Mouse (Mus musculus) limb, embryonic 14.5 days (tissue): ENCODE measurements at regions not wholly inside any gene's neighbourhood (a gene's known extent, or its start where the extent isn't known, plus 50 kb on each side); places are given as distances from the start of the nearest gene placed in this dataset.

Experiments
- ATAC-seq: fragments of 200-750 bp; cut with Nextera tagmentation; 2 replicates; pipeline ENCODE4 v1.8.0; 2017; ENCODE audit warnings: low read depth, moderate number of reproducible peaks, moderate TSS enrichment; ENCODE audit not compliant: low FRiP score
- DNase-seq: peaks from one replicate; pipeline ENCODE4 v3.0.0-alpha.2; 2015; ENCODE audit warnings: low spot score
- H3K27ac ChIP-seq: fragments of 300-500 bp; sonication (generic); replicated peaks from 2 replicates; pipeline ENCODE4 v1.5.1; 2014; ENCODE audit warnings: low read depth, mild to moderate bottlenecking, low read length, moderate library complexity, mixed read lengths
- H3K27me3 ChIP-seq: fragments of 300-500 bp; sonication (generic); 2 replicates; pipeline ENCODE4 v1.6.1; 2014; ENCODE audit warnings: low read length, mixed read lengths; ENCODE audit not compliant: control insufficient read depth, insufficient read depth
- H3K36me3 ChIP-seq: fragments of 300-500 bp; sonication (generic); 2 replicates; pipeline ENCODE4 v1.6.1; 2014; ENCODE audit warnings: mild to moderate bottlenecking, low read length, moderate library complexity, mixed read lengths; ENCODE audit not compliant: control insufficient read depth, insufficient read depth
- H3K4me1 ChIP-seq: fragments of 300-500 bp; sonication (generic); 2 replicates; pipeline ENCODE4 v1.6.1; 2014; ENCODE audit warnings: antibody characterized with exemption, low read length, mixed read lengths; ENCODE audit not compliant: control insufficient read depth, insufficient read depth
- H3K4me2 ChIP-seq: fragments of 300-500 bp; sonication (generic); replicated peaks from 2 replicates; pipeline ENCODE4 v1.6.1; 2014; ENCODE audit warnings: low read depth, mild to moderate bottlenecking, low read length, moderate library complexity; ENCODE audit not compliant: severe bottlenecking
- H3K4me3 ChIP-seq: fragments of 300-500 bp; sonication (generic); replicated peaks from 2 replicates; pipeline ENCODE4 v1.5.1; 2014; ENCODE audit warnings: low read length
- H3K9ac ChIP-seq: fragments of 300-500 bp; sonication (generic); 2 replicates; pipeline ENCODE4 v1.6.1; 2014; ENCODE audit warnings: mild to moderate bottlenecking, low read depth, low read length, moderate library complexity; ENCODE audit not compliant: severe bottlenecking
- H3K9me3 ChIP-seq: fragments of 300-500 bp; sonication (generic); 2 replicates; pipeline ENCODE4 v1.6.1; 2016; ENCODE audit warnings: low read length; ENCODE audit not compliant: control insufficient read depth
- POLR2A ChIP-seq: fragments of 200-500 bp; IDR thresholded peaks from 2 replicates; pipeline ENCODE4 v1.8.0; 2012; ENCODE audit warnings: inconsistent platforms, mild to moderate bottlenecking, moderate library complexity, borderline replicate concordance; ENCODE audit not compliant: insufficient read depth, insufficient read length; ENCODE audit errors: extremely low read depth
- whole genome bisulfite sequencing: fragments of 180-500 bp; shearing (Covaris S2); extraction: QIAGEN DNeasy Blood & Tissue Kit; methylation state at CpG from one replicate; pipeline ENCODE4 v1.1.7; 2014; 5-methylcytosine and 5-hydroxymethylcytosine counted together

GRCm38 (mm10) chr3:60267416-60268174 is 185.9 kb downstream of the Sucnr1 start:
- Histone ChIP-seq H3K4me1 (no peaks in the 10 kb centered on the region), H3K4me3 (no peak overlapping the region), H3K27me3 (no peaks in the 10 kb centered on the region), H3K9ac (no peak overlapping the region), H3K4me2 (no peak overlapping the region), H3K9me3 (no peaks in the 10 kb centered on the region), H3K36me3 (no peaks in the 10 kb centered on the region), H3K27ac (no peak overlapping the region)
- no peak for DNase-seq
- ATAC-seq, result no peak
- no peak for TF ChIP-seq POLR2A

GRCm38 (mm10) chr3:60270463-60270862 is 188.8 kb downstream of the Sucnr1 start:
- H3K4me1 ChIP-seq, result no peaks in the 10 kb centered on the region
- H3K36me3 ChIP-seq, result no peaks in the 10 kb centered on the region
- no peaks in the 10 kb centered on the region for H3K27me3 ChIP-seq
- TF ChIP-seq POLR2A, result no peak
- no peak overlapping the region for H3K4me2 ChIP-seq
- no peak for ATAC-seq
- no peaks in the 10 kb centered on the region for H3K9me3 ChIP-seq
- no peak overlapping the region for H3K9ac ChIP-seq
- no peak overlapping the region for H3K4me3 ChIP-seq
- WGBS, result 43% methylated on average over 1 of the region's 1 CpGs
- DNase-seq, result no peak
- no peak overlapping the region for H3K27ac ChIP-seq

GRCm38 (mm10) chr3:60273744-60274143 is 192.1 kb downstream of the Sucnr1 start:
- WGBS, result 38% methylated on average over 1 of the region's 1 CpGs
- Histone ChIP-seq H3K36me3 (no peaks in the 10 kb centered on the region), H3K27ac (no peak overlapping the region), H3K9me3 (no peaks in the 10 kb centered on the region), H3K4me1 (no peaks in the 10 kb centered on the region), H3K9ac (no peak overlapping the region), H3K4me3 (no peak overlapping the region), H3K27me3 (no peaks in the 10 kb centered on the region), H3K4me2 (no peak overlapping the region)
- DNase-seq (no peak), ATAC-seq (no peak)
- TF ChIP-seq POLR2A, result no peak

DNA sequence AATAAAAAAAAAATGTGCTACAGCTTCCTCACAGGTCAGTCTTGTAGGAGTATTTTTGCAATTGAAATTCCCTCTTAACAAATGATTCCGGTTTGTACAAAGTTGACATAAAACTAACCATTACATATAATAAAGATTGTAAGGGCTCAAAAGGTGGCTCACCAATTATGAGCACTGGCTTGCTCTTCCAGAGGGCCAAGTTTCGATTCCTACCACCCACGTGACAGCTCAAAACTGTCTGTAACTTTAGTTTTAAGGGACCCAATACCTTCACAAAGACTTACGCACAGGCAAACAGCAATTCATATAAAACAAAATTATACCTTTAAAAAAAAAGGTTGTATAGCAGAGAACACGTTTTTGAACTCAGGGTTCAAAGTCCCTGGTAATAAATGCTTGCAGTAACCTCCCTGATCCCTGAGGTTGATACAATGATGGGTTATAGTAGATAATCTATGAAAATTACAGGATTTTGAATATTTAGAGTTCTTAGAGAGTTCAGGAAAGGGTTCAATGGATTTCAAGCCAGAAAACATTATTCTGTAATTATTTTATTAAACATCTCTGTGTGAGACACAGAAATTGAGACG is 193.7 kb downstream of the Sucnr1 start:
- Histone ChIP-seq H3K9ac (no peak overlapping the region), H3K4me2 (no peak overlapping the region), H3K27me3 (no peaks in the 10 kb centered on the region), H3K4me1 (no peaks in the 10 kb centered on the region), H3K4me3 (no peak overlapping the region), H3K27ac (no peak overlapping the region), H3K9me3 (no peaks in the 10 kb centered on the region), H3K36me3 (no peaks in the 10 kb centered on the region)
- 75% methylated on average over 6 of the region's 6 CpGs for WGBS
- ATAC-seq (no peak), DNase-seq (no peak)
- TF ChIP-seq POLR2A, result no peak

DNA sequence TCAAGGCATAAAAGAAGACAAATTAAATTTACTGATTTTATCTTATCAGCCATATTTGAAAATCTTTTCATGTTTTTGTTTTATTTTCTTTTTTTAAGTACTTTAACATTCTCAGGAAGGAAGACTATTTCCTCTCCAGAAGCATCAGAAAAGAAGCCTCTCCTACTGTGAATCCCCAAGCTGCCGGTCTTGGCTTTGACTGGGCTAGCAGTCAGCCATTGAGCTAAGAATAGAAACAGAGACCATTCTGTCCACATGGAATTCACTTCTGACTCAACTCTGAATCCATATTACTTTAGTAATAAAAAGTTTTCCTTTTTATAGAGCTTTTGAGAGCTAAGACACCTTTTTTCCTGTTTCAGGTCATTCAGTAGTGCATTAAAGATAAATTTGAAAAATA is 194.8 kb upstream of the Mbnl1 start:
- TF ChIP-seq POLR2A, result no peak
- 69% methylated on average over 1 of the region's 1 CpGs for WGBS
- no peak for ATAC-seq

More for the DNA sequence above, 194.8 kb upstream of the Mbnl1 start:
- H3K4me2 ChIP-seq, result no peak overlapping the region
- H3K4me1 ChIP-seq, result no peaks in the 10 kb centered on the region
- no peak overlapping the region for H3K27ac ChIP-seq
- H3K9ac ChIP-seq, result no peak overlapping the region
- no peak overlapping the region for H3K4me3 ChIP-seq
- no peaks in the 10 kb centered on the region for H3K36me3 ChIP-seq
- peak; percentile 17 for DNase-seq
- no peaks in the 10 kb centered on the region for H3K27me3 ChIP-seq
- H3K9me3 ChIP-seq, result no peaks in the 10 kb centered on the region
